Mouse (Mus musculus): ENCODE data around the gene Znrf1. TPM values are rescaled to one million over a fixed set of nuclear protein-coding genes. Genes with fewer than 3 reads are reported as not detected.

Znrf1 gene
- polyA plus RNA-seq, 1 experiment from 2014 or later: 45.6 TPM

DNA sequence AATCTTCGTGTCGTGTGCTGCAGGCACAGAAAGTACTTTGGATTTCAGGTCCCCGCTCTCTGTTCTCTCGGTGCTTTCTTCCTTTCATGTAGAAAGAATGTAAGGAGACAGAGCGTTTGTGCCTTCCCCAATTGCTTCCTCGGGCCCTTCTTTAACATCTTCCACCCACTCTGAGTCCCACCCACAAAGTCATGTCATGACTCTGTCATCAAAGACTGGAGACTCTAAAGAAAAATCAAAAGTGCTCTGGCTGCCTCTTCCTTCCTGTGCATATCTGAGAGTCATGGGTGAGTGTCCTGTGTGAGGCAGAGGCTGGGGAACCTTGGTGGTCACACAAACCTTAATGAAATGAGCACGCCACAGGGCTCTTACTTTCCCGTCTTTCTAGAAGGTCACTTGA lies 8.7 kb upstream of the Znrf1 start:
- H3K4me1 ChIP-seq (ENCODE audit: control insufficient read depth, insufficient read depth, low read length): no peaks in the 10 kb centered on the region
- H3K9ac ChIP-seq (ENCODE audit: low read length): no peak overlapping the region
- 76% methylated on average over 8 of the region's 8 CpGs for WGBS
- no peaks in the 10 kb centered on the region for H3K36me3 ChIP-seq (ENCODE audit: control insufficient read depth, insufficient read depth, low read length)
- ATAC-seq (ENCODE audit: low FRiP score) (no peak), DNase-seq (ENCODE audit: low spot score, missing footprints) (no peak)
- H3K9me3 ChIP-seq (ENCODE audit: control insufficient read depth, low read length): no peaks in the 10 kb centered on the region
- H3K27me3 ChIP-seq (ENCODE audit: control insufficient read depth, insufficient read depth, low read length): no peaks in the 10 kb centered on the region
- H3K27ac ChIP-seq (ENCODE audit: low read depth, low read length): no peak overlapping the region
- no peak overlapping the region for H3K4me2 ChIP-seq
- H3K4me3 ChIP-seq (ENCODE audit: low read depth, low read length): no peak overlapping the region

DNA sequence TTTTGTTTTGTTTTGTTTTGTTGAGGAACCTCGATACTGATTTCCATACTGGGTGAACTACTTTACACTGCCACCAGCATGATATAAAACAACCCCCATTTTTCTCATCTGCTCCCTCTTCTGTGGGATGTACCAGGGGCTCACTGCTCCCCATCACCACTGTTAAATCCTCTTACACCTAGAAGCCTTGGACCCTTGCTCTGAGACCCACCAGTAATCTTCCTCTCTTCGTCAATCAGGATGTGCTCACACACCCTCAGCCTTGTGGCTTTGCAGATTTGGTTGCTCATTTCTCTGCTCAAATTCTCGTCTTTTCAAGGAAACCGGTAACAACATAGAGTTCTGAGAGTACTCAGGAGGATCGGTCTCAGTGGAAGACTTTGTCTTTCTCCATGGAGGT lies 7.8 kb upstream of the Znrf1 start:
- H3K27me3 ChIP-seq (ENCODE audit: control insufficient read depth, insufficient read depth, low read length): no peaks in the 10 kb centered on the region
- no peaks in the 10 kb centered on the region for H3K36me3 ChIP-seq (ENCODE audit: control insufficient read depth, insufficient read depth, low read length)
- no peaks in the 10 kb centered on the region for H3K4me1 ChIP-seq (ENCODE audit: control insufficient read depth, insufficient read depth, low read length)
- no peak overlapping the region for H3K27ac ChIP-seq (ENCODE audit: low read depth, low read length)
- DNase-seq (ENCODE audit: low spot score, missing footprints) (no peak), ATAC-seq (ENCODE audit: low FRiP score) (no peak)
- 79% methylated on average over 5 of the region's 5 CpGs for WGBS
- no peaks in the 10 kb centered on the region for H3K9me3 ChIP-seq (ENCODE audit: control insufficient read depth, low read length)
- no peak overlapping the region for H3K4me3 ChIP-seq (ENCODE audit: low read depth, low read length)
- H3K4me2 ChIP-seq: no peak overlapping the region
- no peak overlapping the region for H3K9ac ChIP-seq (ENCODE audit: low read length)

DNA sequence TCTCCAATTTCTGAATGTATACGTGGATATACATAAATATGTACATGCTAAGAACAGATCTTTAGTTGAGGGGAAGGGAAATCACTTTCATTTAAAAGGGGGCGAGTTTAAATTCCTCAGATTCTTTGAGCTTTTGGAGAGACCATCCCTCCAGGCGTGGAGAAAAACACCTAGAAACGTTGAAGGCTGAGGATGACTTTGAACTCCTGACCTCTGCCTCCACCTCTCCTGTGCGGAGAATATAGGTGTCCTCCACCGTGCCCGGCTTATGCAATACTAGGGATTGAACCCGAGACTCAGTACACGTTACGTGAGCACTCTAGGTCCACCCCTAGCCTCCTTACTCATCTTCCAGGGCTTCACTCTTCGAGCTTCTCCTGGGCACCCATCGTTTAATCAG lies 4.7 kb upstream of the Znrf1 start:
- Histone ChIP-seq H3K4me1 (ENCODE audit: control insufficient read depth, insufficient read depth, low read length) (no peaks in the 10 kb centered on the region), H3K9me3 (ENCODE audit: control insufficient read depth, low read length) (no peaks in the 10 kb centered on the region), H3K27ac (ENCODE audit: low read depth, low read length) (no peak overlapping the region), H3K27me3 (ENCODE audit: control insufficient read depth, insufficient read depth, low read length) (no peaks in the 10 kb centered on the region), H3K4me2 (no peak overlapping the region), H3K4me3 (ENCODE audit: low read depth, low read length) (no peak overlapping the region), H3K9ac (ENCODE audit: low read length) (no peak overlapping the region), H3K36me3 (ENCODE audit: control insufficient read depth, insufficient read depth, low read length) (no peaks in the 10 kb centered on the region)
- 77% methylated on average over 12 of the region's 12 CpGs for WGBS
- ATAC-seq (ENCODE audit: low FRiP score): no peak
- DNase-seq (ENCODE audit: low spot score, missing footprints): peak; percentile 4

DNA sequence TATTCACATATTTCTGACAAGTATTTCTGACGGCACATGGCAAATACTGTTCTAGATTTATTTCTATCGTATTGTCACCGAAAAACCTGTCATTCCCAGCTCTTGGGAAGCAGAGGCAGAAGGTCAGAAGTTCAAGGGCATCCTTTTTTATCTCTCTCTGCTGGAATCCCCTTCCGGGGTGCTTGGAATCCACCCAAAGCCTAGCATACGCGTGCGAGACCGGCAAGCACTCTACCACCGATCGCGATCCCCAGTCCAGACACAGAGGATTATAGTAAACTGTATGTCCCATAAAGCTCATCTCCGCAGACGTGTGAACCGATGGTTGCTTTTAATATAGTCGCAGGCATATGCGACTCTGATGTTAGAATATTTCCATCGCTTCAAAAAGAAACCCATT lies 4.3 kb upstream of the Znrf1 start:
- H3K27me3 ChIP-seq (ENCODE audit: control insufficient read depth, insufficient read depth, low read length): no peaks in the 10 kb centered on the region
- H3K4me2 ChIP-seq: no peak overlapping the region
- DNase-seq (ENCODE audit: low spot score, missing footprints): peak; percentile 53
- no peak for ATAC-seq (ENCODE audit: low FRiP score)
- no peaks in the 10 kb centered on the region for H3K4me1 ChIP-seq (ENCODE audit: control insufficient read depth, insufficient read depth, low read length)
- no peaks in the 10 kb centered on the region for H3K9me3 ChIP-seq (ENCODE audit: control insufficient read depth, low read length)
- H3K9ac ChIP-seq (ENCODE audit: low read length): no peak overlapping the region
- no peaks in the 10 kb centered on the region for H3K36me3 ChIP-seq (ENCODE audit: control insufficient read depth, insufficient read depth, low read length)
- WGBS: 88% methylated on average over 17 of the region's 17 CpGs
- H3K4me3 ChIP-seq (ENCODE audit: low read depth, low read length): no peak overlapping the region
- no peak overlapping the region for H3K27ac ChIP-seq (ENCODE audit: low read depth, low read length)

DNA sequence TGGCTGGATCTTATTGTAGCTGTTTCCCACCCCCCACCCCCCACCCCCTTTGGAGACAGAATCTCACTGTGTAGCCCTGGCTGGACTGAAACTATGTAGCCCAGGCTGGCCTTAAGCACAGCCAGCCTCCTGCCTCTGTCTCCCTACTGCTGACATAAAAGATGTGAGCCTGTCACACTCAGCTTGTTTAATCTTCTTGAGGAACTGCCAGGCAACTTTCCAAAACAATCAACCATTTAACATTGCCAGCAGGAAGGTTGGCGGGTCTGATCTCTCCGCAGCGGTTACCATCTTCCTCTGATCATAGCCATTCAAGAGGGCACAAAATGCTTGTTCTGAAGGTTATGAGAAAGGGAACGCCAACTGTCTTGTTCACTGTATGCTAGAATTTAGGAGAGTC lies 2.4 kb upstream of the Znrf1 start:
- Histone ChIP-seq H3K9ac (ENCODE audit: low read length) (no peak overlapping the region), H3K4me2 (no peak overlapping the region), H3K36me3 (ENCODE audit: control insufficient read depth, insufficient read depth, low read length) (no peaks in the 10 kb centered on the region), H3K4me1 (ENCODE audit: control insufficient read depth, insufficient read depth, low read length) (peaks cover 9% of the 10 kb centered on the region), H3K4me3 (ENCODE audit: low read depth, low read length) (no peak overlapping the region), H3K9me3 (ENCODE audit: control insufficient read depth, low read length) (no peaks in the 10 kb centered on the region), H3K27ac (ENCODE audit: low read depth, low read length) (no peak overlapping the region), H3K27me3 (ENCODE audit: control insufficient read depth, insufficient read depth, low read length) (no peaks in the 10 kb centered on the region)
- 71% methylated on average over 4 of the region's 4 CpGs for whole genome bisulfite sequencing
- DNase-seq (ENCODE audit: low spot score, missing footprints) (peak; percentile 35), ATAC-seq (ENCODE audit: low FRiP score) (no peak)

DNA sequence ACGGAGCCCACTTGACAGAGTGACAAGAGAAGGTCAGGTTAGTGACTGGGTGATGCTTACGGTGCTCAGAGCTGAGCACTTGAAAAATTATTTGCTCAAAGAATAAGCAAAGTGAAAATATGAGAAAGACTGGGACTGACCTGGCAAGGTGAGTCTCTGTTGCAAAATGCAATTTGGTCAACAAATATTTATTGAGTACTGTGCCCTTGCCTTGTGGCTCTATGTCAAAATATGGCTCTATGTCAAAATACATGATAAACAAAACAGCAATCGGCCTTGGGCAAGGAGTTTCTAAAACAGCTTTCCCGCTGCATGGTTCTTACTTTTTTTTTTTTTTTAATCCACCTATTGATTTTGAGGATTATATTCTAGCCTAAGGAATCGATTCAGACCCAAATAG lies 406 bp upstream of the Znrf1 start:
- Histone ChIP-seq H3K4me2 (peak overlapping the region; percentile 72; the same call in 1 of the 2 replicates), H3K9ac (ENCODE audit: low read length) (no peak overlapping the region), H3K9me3 (ENCODE audit: control insufficient read depth, low read length) (no peaks in the 10 kb centered on the region), H3K4me3 (ENCODE audit: low read depth, low read length) (no peak overlapping the region; the same call in 1 of the 2 replicates), H3K4me1 (ENCODE audit: control insufficient read depth, insufficient read depth, low read length) (peaks cover 28% of the 10 kb centered on the region), H3K36me3 (ENCODE audit: control insufficient read depth, insufficient read depth, low read length) (no peaks in the 10 kb centered on the region), H3K27me3 (ENCODE audit: control insufficient read depth, insufficient read depth, low read length) (no peaks in the 10 kb centered on the region), H3K27ac (ENCODE audit: low read depth, low read length) (no peak overlapping the region)
- WGBS: 41% methylated on average over 5 of the region's 5 CpGs
- ATAC-seq (ENCODE audit: low FRiP score) (no peak), DNase-seq (ENCODE audit: low spot score, missing footprints) (peak; percentile 81)

DNA sequence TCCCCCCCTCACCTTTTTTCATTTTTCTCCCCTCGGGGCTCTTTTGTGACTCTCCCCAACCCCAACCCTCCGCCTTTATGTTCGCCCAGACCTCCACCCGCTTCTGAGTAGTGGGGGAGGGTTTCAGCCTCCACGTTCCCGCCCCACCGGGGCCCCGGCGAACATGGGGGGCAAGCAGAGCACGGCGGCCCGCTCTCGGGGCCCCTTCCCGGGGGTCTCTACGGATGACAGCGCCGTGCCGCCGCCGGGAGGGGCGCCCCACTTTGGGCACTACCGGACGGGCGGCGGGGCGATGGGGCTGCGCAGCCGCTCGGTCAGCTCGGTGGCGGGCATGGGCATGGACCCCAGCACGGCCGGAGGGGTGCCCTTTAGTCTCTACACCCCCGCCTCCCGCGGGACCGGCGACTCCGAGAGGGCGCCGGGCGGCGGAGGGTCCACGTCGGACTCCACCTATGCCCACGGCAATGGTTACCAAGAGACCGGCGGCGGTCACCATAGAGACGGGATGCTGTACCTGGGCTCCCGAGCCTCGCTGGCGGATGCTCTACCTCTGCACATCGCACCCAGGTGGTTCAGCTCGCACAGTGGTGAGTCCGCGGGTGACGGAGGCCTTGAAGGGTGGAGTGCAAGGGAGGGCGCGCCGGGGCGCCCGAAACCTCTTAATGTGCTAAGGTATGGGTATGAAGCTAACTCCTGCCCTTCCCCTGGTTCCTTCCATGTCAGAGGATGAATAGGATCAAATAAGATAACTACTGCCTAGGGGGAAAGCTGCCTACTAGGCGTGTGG lies 1.3 kb downstream of the Znrf1 start:
- Histone ChIP-seq H3K27ac (ENCODE audit: low read depth, low read length) (peak overlapping the region; percentile 92), H3K27me3 (ENCODE audit: control insufficient read depth, insufficient read depth, low read length) (no peaks in the 10 kb centered on the region), H3K4me3 (ENCODE audit: low read depth, low read length) (peak overlapping the region; percentile 96), H3K9me3 (ENCODE audit: control insufficient read depth, low read length) (no peaks in the 10 kb centered on the region), H3K36me3 (ENCODE audit: control insufficient read depth, insufficient read depth, low read length) (no peaks in the 10 kb centered on the region), H3K9ac (ENCODE audit: low read length) (peak overlapping the region; percentile 96), H3K4me1 (ENCODE audit: control insufficient read depth, insufficient read depth, low read length) (peaks cover 33% of the 10 kb centered on the region), H3K4me2 (peak overlapping the region; percentile 72)
- ATAC-seq (ENCODE audit: low FRiP score): peak; percentile 60
- under 1% methylated on average over 56 of the region's 64 CpGs for WGBS
- DNase-seq (ENCODE audit: low spot score, missing footprints): peak; percentile 93

DNA sequence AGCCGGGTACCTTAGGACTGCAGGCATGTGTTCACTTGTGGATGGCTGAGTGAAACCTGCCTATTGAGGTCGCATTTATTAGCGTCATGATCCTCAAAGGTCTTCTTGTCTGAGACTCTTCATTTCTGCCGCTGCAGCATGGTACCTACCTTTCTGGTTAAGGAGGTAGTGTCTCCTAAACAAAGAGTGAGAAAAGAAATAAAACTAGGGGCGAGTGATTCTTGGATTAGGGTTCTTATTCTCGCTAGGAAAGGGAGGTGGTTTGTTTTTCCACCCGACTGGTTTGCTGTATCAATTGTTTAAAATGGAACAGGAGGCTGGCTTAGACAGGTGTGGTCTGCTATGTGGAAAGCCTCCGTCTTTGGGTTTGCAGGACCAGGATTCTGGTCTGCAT lies 1.9 kb downstream of the Znrf1 start:
- DNase-seq (ENCODE audit: low spot score, missing footprints) (peak; percentile 86), ATAC-seq (ENCODE audit: low FRiP score) (no peak)
- H3K4me2 ChIP-seq: peak overlapping the region; percentile 72
- peaks cover 33% of the 10 kb centered on the region for H3K4me1 ChIP-seq (ENCODE audit: control insufficient read depth, insufficient read depth, low read length)
- whole genome bisulfite sequencing: 4% methylated on average over 8 of the region's 8 CpGs
- H3K9ac ChIP-seq (ENCODE audit: low read length): peak overlapping the region; percentile 96
- no peaks in the 10 kb centered on the region for H3K9me3 ChIP-seq (ENCODE audit: control insufficient read depth, low read length)
- H3K4me3 ChIP-seq (ENCODE audit: low read depth, low read length): peak overlapping the region; percentile 96
- no peak overlapping the region for H3K27ac ChIP-seq (ENCODE audit: low read depth, low read length)
- no peaks in the 10 kb centered on the region for H3K36me3 ChIP-seq (ENCODE audit: control insufficient read depth, insufficient read depth, low read length)
- H3K27me3 ChIP-seq (ENCODE audit: control insufficient read depth, insufficient read depth, low read length): no peaks in the 10 kb centered on the region

DNA sequence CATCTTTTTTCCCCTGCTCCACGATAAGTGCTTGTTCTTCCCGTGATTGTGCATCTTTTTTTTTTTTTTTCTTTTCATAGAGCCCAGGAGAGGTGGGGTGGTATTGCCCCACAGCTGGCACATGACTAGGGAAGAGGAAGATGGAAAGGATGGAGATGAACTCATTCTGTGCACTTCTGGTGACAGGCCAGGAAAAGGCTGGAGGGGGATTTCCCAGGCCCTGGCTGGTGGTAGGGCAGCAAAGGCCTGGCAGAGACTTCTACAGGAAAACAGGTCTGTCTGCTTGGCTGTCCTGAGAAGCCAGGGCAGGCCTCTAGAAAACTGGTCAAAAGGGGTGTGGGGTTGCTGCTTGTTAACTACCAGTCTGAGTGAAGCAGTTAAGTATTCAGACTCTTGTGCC lies 2.3 kb downstream of the Znrf1 start:
- peak; percentile 77 for DNase-seq (ENCODE audit: low spot score, missing footprints)
- no peak overlapping the region for H3K27ac ChIP-seq (ENCODE audit: low read depth, low read length)
- peaks cover 33% of the 10 kb centered on the region for H3K4me1 ChIP-seq (ENCODE audit: control insufficient read depth, insufficient read depth, low read length)
- 14% methylated on average over 2 of the region's 2 CpGs for WGBS
- peak overlapping the region; percentile 96 for H3K4me3 ChIP-seq (ENCODE audit: low read depth, low read length)
- no peaks in the 10 kb centered on the region for H3K27me3 ChIP-seq (ENCODE audit: control insufficient read depth, insufficient read depth, low read length)
- no peaks in the 10 kb centered on the region for H3K36me3 ChIP-seq (ENCODE audit: control insufficient read depth, insufficient read depth, low read length)
- H3K9me3 ChIP-seq (ENCODE audit: control insufficient read depth, low read length): no peaks in the 10 kb centered on the region
- no peak for ATAC-seq (ENCODE audit: low FRiP score)
- H3K4me2 ChIP-seq: peak overlapping the region; percentile 72
- peak overlapping the region; percentile 96 for H3K9ac ChIP-seq (ENCODE audit: low read length)
